9 mouse cellular contexts compared by ENCODE assay signal in genomic region chr16:78637015-78637414, GRCm38 (mm10).
DNase-seq lines count a peak whose midpoint lies in the region; ATAC-seq and TF ChIP-seq lines count a peak whose summit lies in the region.
"Had no signal": no experiment of that assay in that cellular context is flagged by ENCODE, and none has a peak within 500 bp of the region (broad histone marks: within the 10 kb centered on the region; RNA-seq: fewer than 3 reads in every experiment).

No protein-coding gene starts in this region.

- no peak overlapping the region for H3K4me2 ChIP-seq in heart, postnatal 0 days (ENCODE audit: low read depth, low read length)
- H3K4me2 ChIP-seq in embryonic facial prominence, embryonic 11.5 days (ENCODE audit: low read depth, low read length): no peak overlapping the region
- no peak overlapping the region for H3K4me2 ChIP-seq in limb, embryonic 11.5 days (ENCODE audit: low read depth, severe bottlenecking)

- H3K9ac ChIP-seq in heart, postnatal 0 days (replicated peaks; ENCODE audit: low read depth, low read length): no peak overlapping the region
- no peak overlapping the region for H3K9ac ChIP-seq in embryonic facial prominence, embryonic 11.5 days (replicated peaks; ENCODE audit: low read length)
- no peak overlapping the region for H3K9ac ChIP-seq in limb, embryonic 11.5 days (ENCODE audit: low read length)

- no peaks in the 10 kb centered on the region for H3K27me3 ChIP-seq in heart, postnatal 0 days (ENCODE audit: control insufficient read depth, insufficient read depth, low read length)
- no peaks in the 10 kb centered on the region for H3K27me3 ChIP-seq in thymus, adult 2 months (ENCODE audit: control insufficient read depth, insufficient read depth, low read length)
- H3K27me3 ChIP-seq in embryonic facial prominence, embryonic 11.5 days (ENCODE audit: control insufficient read depth, insufficient read depth, low read length): no peaks in the 10 kb centered on the region
- no peaks in the 10 kb centered on the region for H3K27me3 ChIP-seq in limb, embryonic 11.5 days (ENCODE audit: control insufficient read depth, insufficient read depth, low read length)

- no peak overlapping the region for H3K4me3 ChIP-seq in heart, postnatal 0 days (ENCODE audit: low read depth, low read length)
- no peak overlapping the region for H3K4me3 ChIP-seq in thymus, adult 2 months (ENCODE audit: control insufficient read depth, insufficient read depth, low read length)
- H3K4me3 ChIP-seq in embryonic facial prominence, embryonic 11.5 days (ENCODE audit: low read depth, low read length): no peak overlapping the region
- no peak overlapping the region for H3K4me3 ChIP-seq in limb, embryonic 11.5 days (ENCODE audit: low read depth, low read length)
- H3K4me3 ChIP-seq: myocyte had no signal

- no peak for TF ChIP-seq POLR2A in thymus, adult 2 months (IDR thresholded peaks at IDR 0.05; ENCODE audit: control insufficient read depth, extremely low read depth, insufficient read depth, low read length, poor library complexity)

- WGBS in heart, postnatal 0 days: 30% methylated on average over 5 of the region's 5 CpGs
- WGBS in thymus, adult 2 months: 47% methylated on average over 5 of the region's 5 CpGs
- 47% methylated on average over 5 of the region's 5 CpGs for WGBS in embryonic facial prominence, embryonic 11.5 days
- WGBS in limb, embryonic 11.5 days: 55% methylated on average over 5 of the region's 5 CpGs

- intact Hi-C loops in heart, postnatal 25 days (cut with DNase I): loop anchor here (5.0 kb wide), 2 partner anchors 40 to 310 kb away; no protein-coding TSS in a partner anchor

- no peaks in the 10 kb centered on the region for H3K9me3 ChIP-seq in heart, postnatal 0 days (replicated peaks; ENCODE audit: control insufficient read depth, low read length)
- no peaks in the 10 kb centered on the region for H3K9me3 ChIP-seq in embryonic facial prominence, embryonic 11.5 days (replicated peaks; ENCODE audit: control insufficient read depth, low read length)
- no peaks in the 10 kb centered on the region for H3K9me3 ChIP-seq in limb, embryonic 11.5 days (ENCODE audit: control insufficient read depth, low read length)

- no peak for ATAC-seq in heart, postnatal 0 days (ENCODE audit: insufficient read depth, low read depth)
- ATAC-seq in embryonic facial prominence, embryonic 11.5 days (replicated peaks; ENCODE audit: insufficient number of reproducible peaks, low FRiP score, low TSS enrichment, low read depth): no peak
- ATAC-seq in limb, embryonic 11.5 days (ENCODE audit: insufficient number of reproducible peaks, low FRiP score, low TSS enrichment, low read depth): no peak

- H3K4me1 ChIP-seq in heart, postnatal 0 days (ENCODE audit: control insufficient read depth, insufficient read depth): no peaks in the 10 kb centered on the region
- H3K4me1 ChIP-seq in thymus, adult 2 months (replicated peaks; ENCODE audit: control insufficient read depth, insufficient read depth, low read length): no peaks in the 10 kb centered on the region
- H3K4me1 ChIP-seq in embryonic facial prominence, embryonic 11.5 days (ENCODE audit: control insufficient read depth, insufficient read depth, low read length): no peaks in the 10 kb centered on the region
- 0 out of 2 replicates have a peak, but pooled peaks cover 4% of the 10 kb centered on the region for H3K4me1 ChIP-seq in limb, embryonic 11.5 days (ENCODE audit: control insufficient read depth, insufficient read depth, low read length)

- peak; percentile 68 for TF ChIP-seq CTCF in heart, postnatal 0 days (IDR thresholded peaks at IDR 0.05; ENCODE audit: low read depth)
- TF ChIP-seq CTCF in thymus, adult 2 months (IDR thresholded peaks at IDR 0.05; ENCODE audit: borderline replicate concordance, control insufficient read depth, extremely low read depth, insufficient read depth, low read length, poor library complexity): no peak

- DNase-seq in heart, postnatal 0 days (ENCODE audit: low spot score): peak; percentile 16
- no peak for DNase-seq in heart, postnatal 25 days (ENCODE audit: low spot score)
- DNase-seq in thymus, adult 2 months: peak; percentile 27
- DNase-seq in thymus, adult 18-20 months: no peak
- DNase-seq in embryonic facial prominence, embryonic 11.5 days (ENCODE audit: low spot score): peak; percentile 77
- DNase-seq in limb, embryonic 11.5 days (ENCODE audit: low spot score): peak; percentile 65
- DNase-seq in retina, postnatal 1 day: peak; percentile 74
- no peak for DNase-seq in urinary bladder, postnatal 4 days (ENCODE audit: low spot score in 2 of 2)

- H3K36me3 ChIP-seq in heart, postnatal 0 days (replicated peaks; ENCODE audit: control insufficient read depth, insufficient read depth, low read length): no peaks in the 10 kb centered on the region
- H3K36me3 ChIP-seq in thymus, adult 2 months (ENCODE audit: control insufficient read depth, insufficient read depth, low read length): no peaks in the 10 kb centered on the region
- H3K36me3 ChIP-seq in embryonic facial prominence, embryonic 11.5 days (replicated peaks; ENCODE audit: control insufficient read depth, insufficient read depth, low read depth, low read length): no peaks in the 10 kb centered on the region
- no peaks in the 10 kb centered on the region for H3K36me3 ChIP-seq in limb, embryonic 11.5 days (ENCODE audit: control insufficient read depth, insufficient read depth, low read length)

- TF ChIP-seq EP300 in heart, postnatal 0 days (IDR thresholded peaks at IDR 0.05; ENCODE audit: low read depth): no peak

- H3K27ac ChIP-seq in heart, postnatal 0 days (ENCODE audit: low read depth): no peak overlapping the region
- H3K27ac ChIP-seq in thymus, adult 2 months (ENCODE audit: control insufficient read depth, insufficient read depth, low read length): no peak overlapping the region
- H3K27ac ChIP-seq in embryonic facial prominence, embryonic 11.5 days (replicated peaks; ENCODE audit: low read depth, low read length): no peak overlapping the region
- no peak overlapping the region for H3K27ac ChIP-seq in limb, embryonic 11.5 days (replicated peaks; ENCODE audit: low read depth, low read length)

Comparison
In these comparisons a context has a peak if more than half of its experiments do, and no peak if none do; other contexts are left out.
1. DNase-seq: peak in heart, postnatal 0 days (single experiment), thymus, adult 2 months (single experiment), embryonic facial prominence, embryonic 11.5 days (single experiment), limb, embryonic 11.5 days (single experiment) and retina, postnatal 1 day (single experiment); none in heart, postnatal 25 days (single experiment), thymus, adult 18-20 months (0 of 2) and urinary bladder, postnatal 4 days (0 of 2).